Mouse (Mus musculus) adrenal gland, adult 8-10 months (tissue): ENCODE measurements around the gene Epor. TPM values are rescaled to one million over a fixed set of nuclear protein-coding genes. Genes with fewer than 3 reads are reported as not detected.
A peak's percentile ranks its signal among the peaks of the same experiment; 100 is the strongest.

Experiments
- DNase-seq: peaks from one replicate; pipeline ENCODE4 v3.0.0; 2022
- total RNA-seq, 4 experiments: library from RNA; stranded (reverse); gene quantifications; 2 replicates each; pipeline ENCODE4 v1.2.4; 2022

Gene Epor
- 1 to 10 TPM; 1.2 to 4.7 (median 2.0) TPM for total RNA-seq

- DNase-seq = no peak
These were observed at the start of gene Epor for GRCm38 (mm10) chr9:21963417-21963816. Epor (minus strand) TSS chr9:21963506.

DNA sequence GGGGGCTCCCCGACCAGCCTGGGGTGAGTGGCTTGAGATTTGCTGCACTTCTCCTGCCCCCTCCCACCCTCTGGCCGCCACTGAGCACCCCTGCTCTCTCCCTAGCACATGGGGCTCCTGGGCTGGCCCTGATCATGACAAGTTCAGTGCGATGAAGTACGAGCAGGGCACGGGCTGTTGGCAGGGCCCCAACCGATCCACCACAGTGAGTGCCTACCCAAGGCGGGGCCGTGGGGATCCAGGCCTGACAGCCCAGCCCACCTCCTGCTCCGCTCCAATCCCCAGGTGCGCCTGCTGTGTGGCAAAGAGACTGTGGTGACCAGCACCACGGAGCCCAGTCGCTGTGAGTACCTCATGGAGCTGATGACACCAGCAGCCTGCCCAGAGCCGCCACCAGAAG, 49.4 kb upstream of the Epor start:
- DNase-seq = no peak

- no peak for DNase-seq
These were observed 47.7 kb upstream of the Epor start for GRCm38 (mm10) chr9:22011055-22011454.

- DNase-seq = no peak
These were observed 41.2 kb upstream of the Epor start for GRCm38 (mm10) chr9:22004546-22004945.

DNA sequence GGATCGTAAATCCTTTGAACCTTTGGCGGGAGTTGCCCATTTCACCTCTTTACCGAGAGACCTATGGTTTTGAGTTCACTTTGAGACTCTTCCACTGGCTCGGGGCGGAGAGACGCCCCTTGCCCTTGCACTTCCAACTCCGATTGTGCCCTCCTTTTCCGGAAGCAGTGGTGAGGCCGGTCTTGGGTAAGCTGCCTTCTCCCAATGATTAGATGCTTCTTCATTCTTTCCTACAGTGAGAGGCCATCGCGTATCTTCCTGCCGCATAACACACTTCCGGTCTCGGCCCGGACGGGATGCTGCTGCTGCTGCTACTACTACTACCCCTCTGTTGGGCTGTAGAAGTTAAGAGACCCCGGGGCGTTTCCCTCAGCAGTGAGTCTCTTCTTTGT, 39.9 kb upstream of the Epor start:
- peak; percentile 44 for DNase-seq

DNA sequence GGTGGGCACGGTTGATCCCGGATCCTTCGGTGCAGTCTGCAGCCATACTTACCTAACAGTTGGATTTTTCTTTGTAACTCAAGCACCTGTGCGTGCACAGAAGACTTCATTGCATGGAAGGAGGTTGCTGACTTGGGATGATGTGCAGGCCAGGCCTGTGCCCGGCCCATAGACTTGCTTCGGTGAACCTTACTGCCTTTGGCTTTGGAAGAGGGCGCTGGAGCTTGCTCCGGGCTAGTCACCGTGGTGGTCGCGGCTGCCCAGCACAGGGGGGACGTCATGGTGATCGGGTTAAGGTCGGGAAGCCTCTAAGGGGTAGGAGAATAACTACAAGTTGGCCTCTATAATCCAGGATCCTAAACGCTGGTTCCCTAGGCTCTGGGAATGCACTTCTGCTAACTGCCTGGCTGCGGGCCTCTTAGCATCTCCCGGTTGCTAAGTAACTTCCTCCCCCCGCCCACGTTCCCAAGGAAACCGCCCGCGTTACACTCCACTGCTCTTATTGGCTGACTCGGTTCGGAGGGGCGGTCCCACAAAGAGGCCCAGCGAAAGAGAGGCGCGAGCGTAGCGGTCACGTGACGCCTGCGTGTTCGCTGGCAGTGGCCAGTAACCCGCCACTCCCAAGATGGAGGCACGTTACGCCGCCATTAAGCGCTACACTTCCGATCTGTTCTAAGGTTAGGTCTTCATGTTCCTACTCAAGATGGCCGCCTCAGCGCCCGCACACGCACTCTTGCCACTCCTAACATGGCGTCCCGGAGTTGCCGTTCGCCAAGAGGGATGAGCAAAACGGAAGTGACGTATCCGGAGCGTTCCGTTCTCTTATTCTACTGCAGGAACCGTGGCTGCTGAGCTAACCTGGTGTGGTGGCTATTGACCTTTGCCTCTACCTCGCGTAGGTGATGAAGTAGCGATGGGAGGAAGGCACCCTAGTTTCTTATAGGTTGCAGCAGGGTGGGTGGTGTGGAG, 39.2 kb upstream of the Epor start, which contains the start of the genes Ccdc151 and Prkcsh:
Gene Ccdc151, minus strand, starts transcription at position 441 of the 969 bp plus-strand sequence.
Gene Prkcsh, plus strand, starts transcription at position 613 of the 969 bp plus-strand sequence.
- DNase-seq = peak; percentile 100

GRCm38 (mm10) chr9:22001633-22002032, 38.3 kb upstream of the Epor start:
- DNase-seq = no peak

DNA sequence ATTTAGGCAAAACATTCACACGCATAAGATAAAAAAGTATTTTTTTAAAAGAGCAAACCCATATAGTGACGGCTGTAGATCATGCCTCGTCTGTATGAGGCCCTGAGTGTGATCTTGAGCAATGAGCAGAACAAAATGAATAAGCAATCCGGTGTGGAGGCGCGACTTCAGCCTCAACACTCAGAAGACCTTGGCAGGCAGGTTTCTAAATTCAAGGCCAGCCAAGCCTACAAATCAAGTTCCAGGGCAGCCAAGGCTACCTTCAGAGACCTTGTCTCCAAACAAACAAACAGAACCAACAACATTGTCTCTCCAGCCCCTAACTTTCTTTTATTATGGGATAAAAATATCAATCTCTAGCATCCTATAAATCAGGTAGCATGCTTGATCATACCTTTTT, 37.0 kb upstream of the Epor start:
- peak; percentile 66 for DNase-seq

- no peak for DNase-seq
These were observed 33.0 kb upstream of the Epor start for GRCm38 (mm10) chr9:21996178-21996867.

DNA sequence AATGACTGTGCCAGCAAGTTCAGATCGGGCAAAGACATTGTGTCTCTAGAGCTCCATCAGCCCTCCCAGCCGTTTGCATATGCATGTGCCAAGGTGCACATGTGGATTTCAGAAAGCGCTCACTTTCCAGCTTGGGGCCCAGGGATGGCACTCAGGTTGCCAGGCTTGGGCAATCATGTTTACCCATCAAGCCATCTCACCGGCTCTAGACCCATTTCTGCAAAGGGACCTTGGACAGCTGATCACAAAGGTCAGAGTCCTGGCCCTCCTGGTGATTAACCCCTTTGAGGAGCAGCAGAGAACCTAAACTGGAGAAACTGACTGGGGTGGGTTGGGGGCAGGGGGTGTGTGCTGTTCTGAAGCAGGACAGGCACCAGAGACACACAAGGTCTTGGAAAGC, 28.9 kb upstream of the Epor start:
- no peak for DNase-seq

DNA sequence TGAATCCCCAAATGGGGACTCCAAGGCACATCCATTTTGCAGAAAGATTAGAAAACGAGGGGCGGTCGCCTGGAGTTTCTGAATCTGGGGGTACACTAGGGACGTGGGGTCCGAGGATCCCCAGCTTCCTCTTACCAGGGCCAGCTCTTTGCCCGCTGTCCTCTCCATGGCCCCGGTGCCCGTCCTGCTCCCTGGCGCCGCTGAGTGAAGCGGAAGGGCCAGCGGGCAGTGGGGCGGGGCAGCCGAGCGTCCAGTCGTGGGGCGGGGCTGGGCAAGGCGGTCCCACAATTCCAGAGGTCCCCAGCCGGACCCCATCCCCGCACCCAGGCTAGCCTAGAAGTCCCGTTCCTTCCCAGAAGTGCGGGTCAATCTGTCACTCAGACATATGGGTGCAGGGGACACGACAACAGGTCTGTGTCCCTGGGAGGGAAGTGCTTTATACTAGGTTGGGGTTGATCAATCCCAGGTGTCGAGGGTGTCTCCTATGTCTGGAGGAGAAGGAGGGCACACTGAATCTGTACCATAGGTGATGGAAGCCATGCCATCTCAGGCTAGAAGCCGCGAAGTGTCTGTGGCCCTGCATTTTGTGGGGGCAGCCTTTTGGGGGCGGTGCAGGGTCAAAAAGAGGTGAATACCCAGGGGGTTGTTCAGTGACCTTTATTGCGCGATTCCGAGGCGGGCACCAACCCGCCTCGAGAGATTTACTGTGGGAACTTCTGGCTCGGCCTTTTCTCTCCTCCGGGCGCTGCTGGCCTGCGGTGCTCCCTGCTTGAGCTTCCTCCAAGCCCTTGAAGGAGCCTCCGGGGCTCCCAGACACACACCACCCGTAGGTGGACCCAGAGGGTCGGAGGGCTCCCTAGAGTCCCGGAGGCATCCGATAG, 26.2 kb upstream of the Epor start, which contains the start of gene Rgl3:
Gene Rgl3, minus strand, starts transcription at position 217 of the 881 bp plus-strand sequence.
- DNase-seq = peak; percentile 78

DNA sequence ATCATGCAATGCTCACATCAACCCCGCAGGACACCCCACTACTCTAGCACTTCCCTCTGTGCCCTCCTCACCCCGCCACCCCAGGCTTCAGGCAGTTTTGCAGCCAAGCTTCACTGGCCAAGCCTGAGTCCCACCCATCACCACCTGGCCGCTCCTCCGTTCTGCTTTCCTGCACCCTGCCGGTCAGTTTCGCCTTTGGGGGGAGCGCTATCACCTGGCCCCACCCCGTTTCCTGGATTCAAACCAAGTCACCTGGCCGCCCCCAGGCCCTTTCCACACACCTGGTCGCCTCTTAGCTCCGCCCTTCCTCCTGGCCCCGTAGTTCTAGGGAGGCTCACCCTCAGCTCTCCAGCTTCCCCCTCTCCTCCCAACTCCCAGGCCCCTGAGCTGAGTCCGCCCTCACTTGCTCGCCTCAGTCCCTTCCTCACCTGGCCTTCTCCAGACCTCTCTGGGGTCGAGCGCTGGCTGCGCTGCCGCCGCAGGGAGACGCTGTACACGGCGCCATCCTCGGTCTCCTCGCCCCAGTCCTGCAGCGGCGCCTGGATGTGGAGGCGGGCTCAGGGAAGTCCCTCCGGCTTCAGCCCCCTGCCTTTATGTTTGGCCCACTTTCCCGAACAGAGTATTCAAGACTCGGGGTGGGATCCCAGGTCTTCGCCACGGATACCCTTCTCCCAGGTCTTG, 25.3 kb upstream of the Epor start:
- DNase-seq = no peak

DNA sequence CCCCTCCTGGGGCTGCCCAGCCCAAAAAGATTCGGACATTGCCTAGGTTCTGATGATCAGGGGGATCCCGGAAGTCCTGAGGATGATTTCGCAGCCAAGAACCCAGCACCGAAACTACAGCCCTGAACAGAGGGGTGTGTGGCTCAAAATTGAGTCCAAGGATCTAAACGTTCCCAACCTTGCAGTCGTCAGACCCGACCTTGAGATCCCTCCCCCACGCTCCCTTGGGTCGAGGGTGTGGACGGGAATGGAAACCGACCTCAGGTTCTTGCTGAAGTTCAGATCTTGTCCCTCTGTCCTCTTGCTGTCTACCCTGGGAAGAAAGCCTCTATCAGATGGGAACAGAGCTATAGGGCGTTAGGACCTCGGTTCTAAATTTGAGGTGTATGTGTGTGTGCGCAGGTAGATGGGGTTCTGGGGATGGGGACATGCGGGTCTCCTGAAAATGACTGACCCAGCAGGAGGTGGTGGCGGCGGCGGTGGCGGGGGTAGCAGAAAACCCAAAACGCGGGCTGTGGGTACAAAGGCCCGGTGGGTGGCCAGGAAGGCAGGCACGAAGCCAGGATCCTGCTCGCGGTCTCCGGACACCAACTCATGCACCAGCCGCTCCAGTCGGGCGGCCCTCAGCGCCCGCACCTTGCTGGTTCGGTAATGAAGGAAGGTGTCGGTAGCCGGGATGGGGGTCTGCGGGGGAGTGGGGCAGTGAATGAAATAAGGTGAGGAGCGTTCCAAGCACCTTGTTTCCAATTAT, 24.5 kb upstream of the Epor start:
- DNase-seq = peak; percentile 50

DNA sequence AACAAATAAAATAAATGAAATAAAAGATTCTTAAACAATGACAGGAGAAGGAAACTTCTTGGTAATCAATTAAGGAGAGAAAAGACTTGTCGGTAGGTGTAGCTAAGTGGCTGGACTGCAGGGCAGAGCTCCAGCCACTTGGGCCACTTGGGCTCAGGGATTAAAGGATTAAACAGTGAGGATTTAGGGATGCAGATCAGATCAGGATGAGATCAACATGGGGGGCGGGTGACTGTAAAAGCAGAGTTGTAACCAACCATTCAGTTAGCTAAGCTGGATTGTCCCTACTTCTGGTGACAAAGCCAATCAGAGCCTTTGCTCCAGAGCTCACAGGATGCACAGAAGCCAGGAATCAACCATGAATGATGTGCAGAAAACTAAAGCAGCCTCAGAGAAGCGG, 20.6 kb upstream of the Epor start:
- no peak for DNase-seq

DNA sequence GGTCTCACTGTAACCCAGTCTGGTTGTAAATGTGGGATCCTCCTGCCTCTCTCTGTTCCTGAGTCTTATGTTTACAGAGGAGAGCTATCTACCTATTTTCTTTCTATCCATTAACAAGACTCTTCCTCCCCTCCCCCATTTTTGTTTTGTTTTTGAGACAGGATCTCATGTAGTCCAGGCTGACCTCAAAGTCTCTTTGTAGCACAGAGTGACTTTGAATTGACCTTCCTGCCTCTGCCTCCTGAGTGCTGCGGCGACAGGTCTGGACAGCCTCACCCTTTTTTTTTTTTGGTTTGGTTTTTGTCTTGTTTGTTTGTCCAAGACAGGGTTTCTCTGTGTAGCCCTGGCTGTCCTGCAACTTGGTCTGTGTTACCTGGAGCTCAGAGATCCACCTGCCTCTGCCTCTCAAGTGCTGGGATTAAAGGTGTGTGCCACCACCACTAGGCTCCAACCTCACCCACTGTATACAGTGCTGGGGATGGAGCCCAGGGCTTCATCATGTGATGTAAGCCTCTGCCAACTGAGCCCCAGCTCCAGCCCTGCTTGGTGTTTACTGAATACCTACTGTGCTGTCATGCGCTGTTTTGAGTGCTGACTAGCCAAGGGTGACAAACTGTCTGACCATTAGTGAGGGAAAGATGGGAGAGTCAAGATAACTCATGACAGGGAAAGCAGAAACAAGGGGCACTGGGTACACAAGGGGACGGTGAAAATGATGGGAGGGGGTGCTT, 15.3 kb upstream of the Epor start:
- DNase-seq = no peak

- no peak for DNase-seq
These were observed 14.7 kb upstream of the Epor start for GRCm38 (mm10) chr9:21977972-21978371.

DNA sequence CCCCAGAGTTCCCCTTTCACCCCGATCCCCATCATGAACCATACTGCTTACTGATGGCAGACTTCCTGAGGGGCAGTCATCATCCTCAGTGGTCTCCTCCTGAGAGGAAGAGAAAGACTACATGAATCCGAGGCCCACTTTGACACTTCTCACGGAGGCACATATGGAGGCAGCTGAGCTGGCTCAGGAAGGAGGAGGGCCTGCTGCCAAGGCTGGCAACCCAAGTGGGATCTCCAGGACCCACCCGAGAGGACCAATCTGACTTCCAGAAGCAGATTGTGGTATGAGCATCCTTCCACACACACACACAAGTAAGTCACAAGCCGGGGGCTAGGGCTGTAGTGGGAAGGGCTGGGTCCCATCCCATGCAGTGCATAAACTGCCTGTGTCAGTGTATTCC, 14.0 kb upstream of the Epor start:
- DNase-seq = no peak

GRCm38 (mm10) chr9:21976626-21977175, 13.4 kb upstream of the Epor start:
- no peak for DNase-seq

DNA sequence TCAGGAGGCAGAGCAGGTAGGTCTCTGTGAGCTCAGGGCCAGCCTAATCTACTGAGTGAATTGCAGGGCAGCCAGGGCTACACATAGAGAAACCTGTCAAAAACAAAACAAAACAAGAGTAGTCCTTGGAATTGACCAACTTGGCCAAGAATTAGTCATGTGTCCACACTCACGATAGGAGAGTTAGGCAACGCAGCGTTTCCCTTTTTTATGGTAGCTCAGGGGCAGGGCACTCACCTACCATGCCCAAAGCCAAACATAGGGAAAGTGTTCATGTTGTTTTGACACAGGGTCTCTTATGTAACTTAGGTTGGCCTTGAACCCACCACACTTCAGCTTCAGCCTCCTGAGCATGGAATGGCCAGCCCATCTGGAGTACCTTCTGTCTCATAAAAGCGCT, 6.0 kb upstream of the Epor start:
- DNase-seq = no peak

DNA sequence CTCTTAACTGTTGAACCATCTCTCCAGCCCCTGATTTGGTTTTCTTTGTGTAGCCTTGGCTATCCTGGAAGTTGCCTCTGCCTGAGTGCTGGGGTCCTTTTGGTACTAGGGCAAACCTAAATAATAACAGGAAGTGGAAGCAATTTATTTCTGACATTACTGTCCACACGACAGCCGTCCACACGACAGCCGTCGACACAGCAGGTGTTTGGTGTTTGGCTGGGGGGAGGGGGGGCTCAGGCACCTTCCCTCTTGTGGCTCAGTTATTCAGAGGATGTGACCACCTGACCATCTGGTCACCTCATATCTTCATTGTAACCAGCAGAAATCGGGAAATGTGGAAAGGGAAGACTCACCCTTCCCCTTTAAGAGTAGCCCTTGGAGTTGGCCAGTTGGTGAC, 5.6 kb upstream of the Epor start:
- DNase-seq = no peak
